Comparison of ENCODE assay signal across 8 mouse cellular contexts in genomic region chr7:127876467-127877348, GRCm38 (mm10). TPM values are rescaled to one million over a fixed set of nuclear protein-coding genes. Genes with fewer than 3 reads are reported as not detected.
DNase-seq lines count a peak whose midpoint lies in the region; ATAC-seq lines count a peak whose summit lies in the region.

Gene Zfp668 (minus strand): TSS chr7:127876828.

- under 1% methylated on average over 60 of the region's 60 CpGs for WGBS in hindbrain, embryonic 15.5 days

- H3K9me3 ChIP-seq in hindbrain, embryonic 15.5 days = no peaks in the 10 kb centered on the region

- peak; percentile 69 for ATAC-seq in hindbrain, embryonic 15.5 days (ENCODE audit: low FRiP score, low read depth)

- H3K4me3 ChIP-seq in hindbrain, embryonic 15.5 days = peak within 1 kb of the TSS; percentile 90

- peaks cover 34% of the 10 kb centered on the region for H3K4me1 ChIP-seq in hindbrain, embryonic 15.5 days (replicated peaks)

- peak; percentile 99 for DNase-seq in R1 (ENCODE audit: low read depth, low spot score)
- peak; percentile 91 to 93 for DNase-seq in cerebellum, postnatal 25 days
- DNase-seq in frontal cortex, postnatal 25 days (ENCODE audit: low spot score in 2 of 2) = peak; percentile 82 to 84
- peak; percentile 83 for DNase-seq in left cerebral cortex, adult 11 months (ENCODE audit: low spot score)
- DNase-seq in lung, postnatal 4 days = peak; percentile 93 to 94
- DNase-seq in retina, postnatal 7 days (ENCODE audit: low read depth, low spot score) = peak; percentile 94
- peak; percentile 83 for DNase-seq in urinary bladder, adult 2 months (ENCODE audit: low spot score)

- H3K4me2 ChIP-seq in hindbrain, embryonic 15.5 days = peak within 1 kb of the TSS; percentile 76

- H3K9ac ChIP-seq in hindbrain, embryonic 15.5 days = peak within 1 kb of the TSS; percentile 96

- no peaks in the 10 kb centered on the region for H3K27me3 ChIP-seq in hindbrain, embryonic 15.5 days

- H3K36me3 ChIP-seq in hindbrain, embryonic 15.5 days = peaks cover 33% of the 10 kb centered on the region

- peak within 1 kb of the TSS; percentile 100 for H3K27ac ChIP-seq in hindbrain, embryonic 15.5 days (replicated peaks)

RNA-seq across cellular contexts. Expression of gene Zfp668, which starts in this region (rescaled TPM):
- polyA plus RNA-seq in hindbrain, embryonic 15.5 days (2015; fragmentation: Nextera tagmentation; extraction: Ambion mirVana) = 35.1 and 36.9 TPM in 2 replicates
- 2.9 and 4.1 TPM in 2 replicates for polyA plus RNA-seq in urinary bladder, adult 2 months (2012; rRNA removed)

Comparison
In these comparisons a context has a peak if more than half of its experiments do, and no peak if none do; other contexts are left out.
1. Peak in every context shown above with its lines: DNase-seq, ATAC-seq, H3K4me3 ChIP-seq and H3K27ac ChIP-seq.